Mouse (Mus musculus): ENCODE results near the gene Jak2.

Gene Jak2

DNA sequence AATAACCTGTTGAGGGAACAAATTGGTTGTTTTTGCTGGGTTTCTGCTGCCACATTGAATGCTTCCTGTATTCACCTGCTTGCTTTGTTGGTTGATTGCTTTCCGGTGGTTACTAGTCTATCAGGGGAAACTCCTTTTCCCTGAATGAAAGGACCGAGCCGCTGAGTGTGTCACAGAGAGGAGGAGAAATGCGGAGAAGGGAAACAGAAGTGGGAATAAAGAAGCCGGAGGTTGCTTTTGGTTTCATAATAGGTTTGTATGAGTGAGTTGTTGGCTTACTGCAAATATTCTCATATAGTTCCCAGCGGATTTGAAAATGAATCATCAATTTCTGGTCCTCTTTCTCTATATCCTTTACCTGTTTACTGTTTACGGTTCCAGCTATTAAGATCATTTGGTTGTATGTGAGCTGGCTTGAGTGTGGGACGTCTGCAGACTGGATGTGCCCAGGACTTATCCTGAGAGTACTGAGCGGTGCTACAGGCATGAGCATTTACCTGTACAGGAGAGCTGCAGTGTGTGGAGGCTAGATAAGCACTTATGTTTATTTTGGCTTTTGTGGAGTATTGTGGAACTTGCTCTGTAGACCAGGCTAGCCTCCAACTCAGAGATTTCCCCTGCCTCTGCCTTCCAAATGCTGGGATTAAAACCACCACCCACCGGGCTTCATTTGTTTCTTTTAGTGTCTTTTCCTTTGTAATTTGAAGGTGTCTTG is 1.4 kb downstream of the Jak2 start:
- no peak for DNase-seq (ENCODE audit: low read depth in 1 of 2, low spot score in 2 of 2)

DNA sequence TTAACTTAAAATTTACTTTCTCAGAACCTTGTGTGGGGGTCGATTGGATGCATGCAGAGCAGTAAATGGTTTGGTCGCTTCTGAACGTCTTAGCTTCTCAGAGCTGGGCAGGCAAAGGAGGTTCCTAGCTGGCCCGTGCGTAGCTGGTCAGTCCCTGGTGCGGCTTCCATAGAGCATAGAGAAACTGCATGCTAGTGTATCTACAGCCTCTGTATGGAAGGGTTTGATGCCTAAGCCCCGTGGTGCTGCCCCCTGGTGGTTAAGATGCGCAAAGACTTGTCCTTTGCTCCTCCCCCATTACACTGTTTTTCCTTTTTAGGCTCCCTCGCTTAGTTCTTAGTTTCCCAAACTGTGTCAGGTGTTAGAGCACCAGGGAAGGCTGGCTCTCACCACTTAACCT is 2.1 kb downstream of the Jak2 start:
- peak; percentile 52 to 71 for DNase-seq (ENCODE audit: low read depth in 1 of 2, low spot score in 2 of 2)

GRCm38 (mm10) chr19:29254671-29255070 is 3.0 kb downstream of the Jak2 start:
- DNase-seq (ENCODE audit: low read depth in 1 of 2, low spot score in 2 of 2), result no peak

- DNase-seq (ENCODE audit: low read depth in 1 of 2, low spot score in 2 of 2), result no peak
Measured at GRCm38 (mm10) chr19:29255327-29256027, 3.8 kb downstream of the Jak2 start.

DNA sequence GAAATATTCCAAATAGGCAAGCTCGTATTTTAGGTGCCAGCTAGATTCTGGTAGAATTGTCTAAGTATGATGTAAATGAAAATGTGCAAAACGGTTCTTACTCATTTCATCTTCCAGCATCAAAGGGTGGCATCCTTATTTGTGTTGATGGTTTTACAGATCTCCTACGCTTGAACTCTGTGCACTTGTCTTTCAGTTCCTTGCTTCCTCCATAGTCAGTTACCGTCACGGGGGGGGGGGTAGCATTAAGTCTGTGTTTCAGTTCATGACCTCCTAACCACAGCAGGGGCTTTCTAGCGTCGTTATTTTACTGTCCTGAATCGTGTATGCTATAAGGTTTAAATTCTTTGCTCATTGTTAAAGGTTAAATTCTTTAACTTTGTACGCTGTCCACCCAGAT is 10.0 kb downstream of the Jak2 start:
- no peak for DNase-seq (ENCODE audit: low read depth in 1 of 2, low spot score in 2 of 2)

DNA sequence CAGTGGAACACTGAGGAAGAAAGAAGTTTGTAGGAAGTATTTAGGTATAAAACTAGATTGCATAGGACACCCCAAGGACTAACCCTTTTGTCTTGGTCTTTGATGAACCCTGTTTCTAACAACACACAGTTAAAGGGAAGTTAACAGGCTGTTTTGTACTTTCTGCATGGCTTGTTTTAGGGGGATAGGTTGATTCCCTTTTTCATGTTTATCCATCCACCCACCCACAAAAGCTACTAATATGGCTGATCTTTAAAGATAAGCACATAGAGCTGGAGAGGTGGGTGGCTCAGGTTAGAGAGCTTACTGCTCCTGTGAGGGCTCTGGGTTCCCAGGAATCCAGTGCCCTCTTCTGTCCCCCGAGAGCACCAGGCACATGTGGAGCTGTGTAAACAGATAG is 11.9 kb downstream of the Jak2 start:
- DNase-seq (ENCODE audit: low read depth in 1 of 2, low spot score in 2 of 2), result no peak

DNA sequence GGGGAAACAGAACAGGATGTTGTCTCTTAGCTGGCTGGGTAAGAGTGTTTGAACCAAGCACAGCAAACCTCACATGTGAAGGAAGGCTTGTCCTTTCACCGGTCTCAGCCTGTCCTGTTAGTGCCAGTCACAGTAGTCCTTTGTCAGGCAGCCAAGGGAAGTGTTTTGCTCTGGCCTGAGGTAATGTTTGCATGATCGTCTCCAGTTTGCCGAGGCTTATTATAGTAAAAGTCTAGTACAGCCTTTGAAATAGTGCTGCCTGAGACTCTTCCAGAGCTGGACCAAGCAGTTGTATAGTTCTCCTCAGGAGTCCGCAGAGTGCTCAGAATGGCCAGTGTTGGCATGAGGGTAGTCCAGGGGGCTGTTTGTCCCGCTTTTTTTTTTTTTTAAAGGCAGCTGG is 13.9 kb downstream of the Jak2 start:
- DNase-seq (ENCODE audit: low read depth in 1 of 2, low spot score in 2 of 2), result no peak

- DNase-seq (ENCODE audit: low read depth in 1 of 2, low spot score in 2 of 2), result no peak
Measured at GRCm38 (mm10) chr19:29267075-29267868, 15.6 kb downstream of the Jak2 start.

- no peak for DNase-seq (ENCODE audit: low read depth in 1 of 2, low spot score in 2 of 2)
Measured at GRCm38 (mm10) chr19:29268788-29269321, 17.2 kb downstream of the Jak2 start.

GRCm38 (mm10) chr19:29270226-29270625 is 18.6 kb downstream of the Jak2 start:
- no peak for DNase-seq (ENCODE audit: low read depth in 1 of 2, low spot score in 2 of 2)

DNA sequence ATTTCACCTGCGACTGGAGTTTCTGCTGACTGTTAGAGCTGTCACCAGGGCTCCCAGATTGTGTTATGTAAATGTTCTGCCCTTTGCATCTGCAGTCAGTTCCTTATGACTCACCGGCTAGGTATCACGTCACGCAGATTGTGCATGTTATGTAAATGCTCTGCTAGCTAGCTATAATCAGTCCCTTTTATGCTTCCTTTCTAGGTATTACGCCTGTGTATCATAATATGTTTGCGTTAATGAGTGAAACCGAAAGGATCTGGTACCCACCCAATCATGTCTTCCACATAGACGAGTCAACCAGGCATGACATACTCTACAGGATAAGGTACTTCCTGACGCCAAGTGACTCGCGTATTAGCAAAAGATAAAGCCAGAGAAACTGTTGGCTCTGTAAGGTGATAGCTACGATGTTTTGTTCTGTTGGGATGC is 19.5 kb downstream of the Jak2 start:
- DNase-seq (ENCODE audit: low read depth in 1 of 2, low spot score in 2 of 2), result no peak

DNA sequence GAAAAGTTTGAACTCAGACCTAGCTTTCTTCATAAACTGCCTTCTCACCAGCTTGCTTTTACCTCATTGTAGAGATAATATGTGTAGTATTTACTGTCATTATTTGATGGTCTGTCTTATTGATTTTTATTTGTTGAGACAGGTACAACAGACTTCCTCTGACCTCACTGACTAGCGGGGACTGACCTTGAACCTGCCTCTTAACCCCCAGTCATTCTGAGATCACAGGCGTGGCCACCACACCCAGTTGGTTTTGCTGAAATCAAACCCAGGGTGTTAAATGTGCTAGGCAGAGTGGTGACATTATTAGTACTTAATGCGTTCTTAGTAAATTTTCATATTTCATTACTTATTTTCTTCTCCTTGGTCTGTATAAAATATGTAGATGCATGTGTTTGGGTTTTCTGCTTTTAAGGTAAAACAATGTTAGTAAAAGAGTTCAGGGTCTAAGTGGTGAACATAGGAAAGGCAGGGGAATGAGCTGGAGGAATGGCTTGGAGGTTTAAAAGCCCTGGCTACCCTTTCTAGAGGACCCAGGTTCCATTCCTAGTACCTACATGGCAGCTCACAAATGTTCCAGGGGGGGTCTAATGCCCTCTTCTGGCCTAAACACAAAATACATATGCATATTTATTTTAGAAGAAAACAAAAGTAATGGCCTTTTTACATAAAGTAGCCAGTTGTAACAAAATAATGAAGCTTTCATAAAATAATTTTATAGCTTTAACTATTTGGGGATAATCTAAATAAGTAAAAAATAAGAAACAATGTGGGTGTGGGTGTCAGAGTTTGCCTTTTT is 20.6 kb downstream of the Jak2 start:
- no peak for DNase-seq (ENCODE audit: low read depth in 1 of 2, low spot score in 2 of 2)

GRCm38 (mm10) chr19:29276414-29276813 is 24.8 kb downstream of the Jak2 start:
- DNase-seq (ENCODE audit: low read depth in 1 of 2, low spot score in 2 of 2), result no peak

DNA sequence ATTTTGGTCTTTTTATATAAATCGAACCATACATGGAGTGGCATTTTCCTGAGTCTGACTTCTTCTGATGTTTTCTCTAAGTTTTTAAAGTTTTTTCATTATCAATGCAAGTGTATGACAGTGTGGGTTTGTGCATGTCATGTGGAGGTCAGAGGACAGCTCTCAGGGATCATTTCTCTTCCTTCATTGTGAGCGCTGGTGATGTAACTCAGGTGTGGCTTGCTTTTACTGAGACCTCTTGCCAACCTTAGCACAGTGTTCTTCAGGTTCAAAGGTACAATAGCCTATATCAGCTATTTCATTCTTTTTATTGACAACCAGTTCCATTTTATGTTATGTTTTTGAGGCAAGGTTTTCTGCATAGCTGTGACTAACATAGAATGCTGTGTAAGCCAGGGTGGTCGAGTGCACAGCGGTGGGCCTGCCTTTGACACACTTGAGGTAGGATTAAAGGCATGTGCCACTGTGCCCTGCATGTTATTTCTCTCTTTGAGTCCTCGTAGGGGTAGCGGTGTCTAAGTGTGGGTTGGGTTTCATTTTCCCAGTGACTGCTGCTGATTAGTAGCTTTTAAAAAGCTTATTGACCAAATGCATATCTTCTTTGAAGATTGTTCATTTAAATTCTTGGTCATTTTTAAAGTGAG is 27.4 kb downstream of the Jak2 start:
- DNase-seq (ENCODE audit: low read depth in 1 of 2, low spot score in 2 of 2), result no peak

- DNase-seq (ENCODE audit: low read depth in 1 of 2, low spot score in 2 of 2), result no peak
Measured at GRCm38 (mm10) chr19:29285451-29285869, 33.8 kb downstream of the Jak2 start.

DNA sequence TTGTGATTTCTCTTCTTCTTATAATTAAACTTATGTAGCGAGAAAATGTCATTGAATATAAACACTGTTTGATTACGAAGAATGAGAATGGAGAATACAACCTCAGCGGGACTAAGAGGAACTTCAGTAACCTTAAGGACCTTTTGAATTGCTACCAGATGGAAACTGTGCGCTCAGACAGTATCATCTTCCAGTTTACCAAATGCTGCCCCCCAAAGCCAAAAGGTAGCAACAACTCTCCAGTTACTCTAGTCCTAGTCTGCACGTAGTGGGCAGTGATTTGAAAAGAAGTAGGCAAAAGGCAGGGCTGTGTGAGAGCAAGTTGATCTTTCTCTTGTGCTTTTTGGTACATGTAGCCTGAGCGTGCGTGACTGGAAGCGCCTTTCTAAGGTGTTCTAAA is 36.2 kb downstream of the Jak2 start:
- no peak for DNase-seq (ENCODE audit: low read depth in 1 of 2, low spot score in 2 of 2)

DNA sequence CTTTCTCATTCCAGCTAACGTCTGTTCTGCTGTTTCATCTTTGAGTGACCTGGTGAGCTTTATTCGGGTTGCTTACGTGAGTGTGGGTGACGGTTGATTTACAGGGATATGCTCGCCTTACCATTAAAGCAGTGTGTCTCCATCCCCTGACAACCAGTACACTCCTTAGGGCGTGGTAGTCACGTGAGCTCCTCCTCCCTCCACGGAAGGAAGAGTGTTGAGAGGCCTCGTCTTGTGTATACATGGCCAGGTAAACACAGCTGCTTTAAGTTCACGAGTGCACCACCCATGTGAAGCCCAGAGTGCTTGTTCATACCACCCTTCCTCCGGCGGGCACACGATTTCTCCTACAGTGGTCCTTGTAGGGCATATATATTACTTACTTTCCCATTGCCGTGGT is 39.9 kb downstream of the Jak2 start:
- no peak for DNase-seq (ENCODE audit: low read depth in 1 of 2, low spot score in 2 of 2)

DNA sequence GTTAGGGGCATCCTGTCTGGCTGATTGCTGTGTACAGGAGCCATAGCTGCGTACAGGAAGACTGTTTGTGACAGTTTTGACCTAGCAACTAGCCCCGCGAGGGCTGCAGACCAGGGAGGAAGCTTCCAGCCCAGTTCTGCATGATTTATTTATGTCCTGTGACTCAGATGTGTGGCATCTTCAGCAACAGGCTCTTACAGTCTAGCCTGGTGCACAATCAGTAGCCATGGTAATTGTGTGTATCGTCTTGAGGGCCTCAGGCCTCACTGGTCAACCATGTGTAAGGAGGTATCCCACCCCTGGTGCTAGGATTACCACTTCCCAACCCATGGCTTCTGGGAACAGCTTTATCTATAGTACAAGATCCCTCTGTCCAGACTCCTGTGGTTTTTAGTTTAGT is 40.9 kb downstream of the Jak2 start:
- DNase-seq (ENCODE audit: low read depth in 1 of 2, low spot score in 2 of 2), result no peak

- DNase-seq (ENCODE audit: low read depth in 1 of 2, low spot score in 2 of 2), result no peak
Measured at GRCm38 (mm10) chr19:29294756-29295155, 43.1 kb downstream of the Jak2 start.

DNA sequence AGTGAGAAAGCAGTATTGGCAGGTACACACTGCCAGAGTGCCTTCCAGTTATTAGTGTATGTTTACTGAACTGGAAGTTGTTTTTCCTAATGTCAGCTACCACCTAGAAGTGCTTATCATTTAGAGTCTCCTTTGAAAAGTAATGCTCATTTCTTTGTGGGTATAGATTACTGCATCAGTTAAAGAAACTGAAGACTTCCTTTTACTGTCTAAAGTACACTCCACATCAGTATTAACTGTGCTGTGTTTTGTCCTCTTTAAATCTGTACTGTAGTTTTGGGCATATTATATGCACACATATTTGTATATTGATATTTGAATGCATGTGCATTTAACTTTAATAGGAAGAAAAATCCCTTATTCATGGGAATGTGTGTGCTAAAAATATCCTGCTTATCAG is 44.5 kb downstream of the Jak2 start:
- DNase-seq (ENCODE audit: low read depth in 1 of 2, low spot score in 2 of 2), result no peak

All from monocyte, adult 2 months (primary cell).